Mouse (Mus musculus): Measurements from ENCODE around the gene Dcaf17. TPM values are rescaled to one million over a fixed set of nuclear protein-coding genes. Genes with fewer than 3 reads are reported as not detected.

Gene Dcaf17
- polyA plus RNA-seq, 1 experiment from 2014 or later = 43.6 TPM

DNA sequence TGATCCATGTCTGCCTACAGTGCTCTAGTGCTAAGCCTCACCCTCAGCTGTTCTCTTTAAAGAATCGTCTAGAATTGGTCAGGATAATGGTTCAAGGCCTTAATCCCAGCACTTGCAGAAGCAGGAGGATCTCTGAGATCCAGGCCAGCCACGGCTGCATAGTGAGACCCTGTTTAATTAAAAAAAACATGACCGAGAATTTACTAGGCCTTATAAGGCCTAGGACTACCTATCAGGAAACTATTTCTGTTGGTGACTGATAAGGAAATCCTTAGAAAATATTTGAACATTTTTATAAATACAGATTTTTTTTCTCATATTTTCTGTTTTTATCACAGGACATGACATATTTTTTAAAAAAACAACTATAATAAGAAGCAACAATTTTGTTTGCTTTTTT, 18.2 kb downstream of the Dcaf17 start:
- no peaks in the 10 kb centered on the region for H3K9me3 ChIP-seq (ENCODE audit: control insufficient read depth, low read length)
- ATAC-seq (replicated peaks; ENCODE audit: low FRiP score) (no peak), DNase-seq (ENCODE audit: low spot score) (no peak)
- no peak overlapping the region for H3K27ac ChIP-seq (ENCODE audit: low read depth, low read length)
- no peaks in the 10 kb centered on the region for H3K4me1 ChIP-seq (replicated peaks; ENCODE audit: control insufficient read depth, insufficient read depth, low read length)
- H3K9ac ChIP-seq (ENCODE audit: low read length) = no peak overlapping the region
- WGBS = 87% methylated on average over 3 of the region's 3 CpGs
- H3K4me3 ChIP-seq (ENCODE audit: low read depth, low read length) = no peak overlapping the region
- no peaks in the 10 kb centered on the region for H3K27me3 ChIP-seq (ENCODE audit: control insufficient read depth, insufficient read depth, low read length)
- no peaks in the 10 kb centered on the region; the same call in 1 of the 2 replicates for H3K36me3 ChIP-seq (ENCODE audit: control insufficient read depth, insufficient read depth, low read length)
- no peak overlapping the region for H3K4me2 ChIP-seq (ENCODE audit: low read depth, low read length, severe bottlenecking)

DNA sequence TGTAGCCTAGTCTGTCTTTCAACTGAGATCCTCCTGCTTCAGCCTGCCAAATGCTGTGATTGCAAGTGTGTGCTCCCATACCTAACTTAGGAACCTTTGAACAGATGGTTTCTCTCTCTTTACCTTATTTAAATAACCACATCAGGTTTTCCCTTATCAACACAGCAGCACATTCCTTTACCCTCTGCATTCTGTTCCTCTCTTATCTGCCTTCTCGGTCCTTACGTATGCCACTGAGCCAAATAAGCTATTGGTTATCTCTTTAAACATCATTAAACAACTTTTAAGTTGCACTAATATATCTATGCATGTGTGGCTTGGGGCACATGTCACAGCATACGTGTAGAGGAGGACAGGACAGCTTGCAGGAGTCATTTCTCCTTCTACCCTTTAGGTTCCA, 18.7 kb downstream of the Dcaf17 start:
- no peak for DNase-seq (ENCODE audit: low spot score)
- WGBS = 94% methylated on average over 3 of the region's 3 CpGs
- H3K36me3 ChIP-seq (ENCODE audit: control insufficient read depth, insufficient read depth, low read length) = no peaks in the 10 kb centered on the region; the same call in 1 of the 2 replicates
- no peak overlapping the region for H3K4me2 ChIP-seq (ENCODE audit: low read depth, low read length, severe bottlenecking)
- no peak overlapping the region for H3K27ac ChIP-seq (ENCODE audit: low read depth, low read length)
- no peak overlapping the region for H3K9ac ChIP-seq (ENCODE audit: low read length)
- no peak overlapping the region for H3K4me3 ChIP-seq (ENCODE audit: low read depth, low read length)
- H3K9me3 ChIP-seq (ENCODE audit: control insufficient read depth, low read length) = no peaks in the 10 kb centered on the region
- no peak for ATAC-seq (replicated peaks; ENCODE audit: low FRiP score)
- no peaks in the 10 kb centered on the region for H3K27me3 ChIP-seq (ENCODE audit: control insufficient read depth, insufficient read depth, low read length)
- no peaks in the 10 kb centered on the region for H3K4me1 ChIP-seq (replicated peaks; ENCODE audit: control insufficient read depth, insufficient read depth, low read length)

DNA sequence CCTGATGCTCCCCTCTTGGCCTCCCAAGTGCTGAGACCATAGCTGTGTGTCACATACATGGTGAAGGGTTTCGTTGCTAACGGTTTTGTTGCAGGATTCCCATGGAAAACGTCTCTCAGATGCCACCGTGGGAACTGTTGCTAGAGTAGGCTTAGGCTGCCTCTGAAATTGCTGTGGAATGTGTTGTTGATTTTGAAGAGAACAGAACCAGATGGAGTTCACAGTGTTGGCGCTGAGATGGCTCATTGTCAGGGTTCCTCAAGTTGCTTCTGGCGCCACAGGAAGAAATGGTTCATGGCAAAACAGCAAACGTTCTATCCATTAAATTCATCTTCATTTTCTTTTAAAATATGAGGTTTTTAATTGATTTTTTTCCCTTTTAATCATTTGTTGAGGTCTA, 27.3 kb downstream of the Dcaf17 start:
- Histone ChIP-seq H3K27me3 (ENCODE audit: control insufficient read depth, insufficient read depth, low read length) (no peaks in the 10 kb centered on the region), H3K36me3 (ENCODE audit: control insufficient read depth, insufficient read depth, low read length) (no peaks in the 10 kb centered on the region), H3K4me3 (ENCODE audit: low read depth, low read length) (no peak overlapping the region), H3K4me1 (replicated peaks; ENCODE audit: control insufficient read depth, insufficient read depth, low read length) (no peaks in the 10 kb centered on the region), H3K9me3 (ENCODE audit: control insufficient read depth, low read length) (no peaks in the 10 kb centered on the region), H3K27ac (ENCODE audit: low read depth, low read length) (no peak overlapping the region), H3K9ac (ENCODE audit: low read length) (no peak overlapping the region), H3K4me2 (ENCODE audit: low read depth, low read length, severe bottlenecking) (no peak overlapping the region)
- ATAC-seq (replicated peaks; ENCODE audit: low FRiP score) (no peak), DNase-seq (ENCODE audit: low spot score) (no peak)
- 86% methylated on average over 7 of the region's 7 CpGs for WGBS

DNA sequence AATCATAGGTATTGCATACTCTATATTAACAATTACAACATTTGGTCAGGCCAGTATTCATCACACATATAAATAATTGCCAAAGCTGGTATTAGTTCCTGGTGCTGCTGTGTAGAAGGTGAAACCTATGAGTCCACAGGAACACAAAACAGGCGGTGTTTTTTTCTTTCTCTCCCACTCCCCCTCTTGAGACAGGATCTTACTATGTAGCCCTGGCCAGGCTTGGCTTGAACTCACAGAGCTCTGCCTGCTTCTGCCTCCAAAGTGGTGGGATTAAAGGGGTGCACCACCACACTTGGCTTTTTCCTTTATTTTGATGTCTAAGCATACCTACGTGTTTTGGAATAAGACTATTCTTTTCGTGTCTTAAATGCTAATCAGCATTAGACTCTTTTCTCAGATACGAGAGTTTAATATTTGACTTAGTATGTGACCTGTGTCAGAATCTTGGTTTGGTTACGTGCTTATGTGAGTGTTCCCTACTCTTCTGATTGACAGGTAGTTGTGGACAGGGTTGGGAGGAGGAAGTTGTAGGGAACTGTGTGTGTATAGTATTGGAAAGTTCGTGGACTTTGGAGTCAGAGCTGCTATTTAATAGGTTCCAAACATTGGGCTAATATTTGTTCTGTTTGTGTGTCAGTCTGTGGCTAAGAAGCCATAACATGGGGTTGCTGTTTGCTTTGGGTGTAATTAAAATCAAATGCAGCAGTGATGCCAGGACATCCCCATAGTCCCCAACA, 28.5 kb downstream of the Dcaf17 start:
- Histone ChIP-seq H3K36me3 (ENCODE audit: control insufficient read depth, insufficient read depth, low read length) (no peaks in the 10 kb centered on the region), H3K27me3 (ENCODE audit: control insufficient read depth, insufficient read depth, low read length) (no peaks in the 10 kb centered on the region), H3K9ac (ENCODE audit: low read length) (no peak overlapping the region), H3K4me2 (ENCODE audit: low read depth, low read length, severe bottlenecking) (no peak overlapping the region), H3K9me3 (ENCODE audit: control insufficient read depth, low read length) (no peaks in the 10 kb centered on the region), H3K4me1 (replicated peaks; ENCODE audit: control insufficient read depth, insufficient read depth, low read length) (no peaks in the 10 kb centered on the region), H3K27ac (ENCODE audit: low read depth, low read length) (no peak overlapping the region), H3K4me3 (ENCODE audit: low read depth, low read length) (no peak overlapping the region)
- ATAC-seq (replicated peaks; ENCODE audit: low FRiP score) = no peak
- no peak for DNase-seq (ENCODE audit: low spot score)
- WGBS = 90% methylated on average over 6 of the region's 6 CpGs

DNA sequence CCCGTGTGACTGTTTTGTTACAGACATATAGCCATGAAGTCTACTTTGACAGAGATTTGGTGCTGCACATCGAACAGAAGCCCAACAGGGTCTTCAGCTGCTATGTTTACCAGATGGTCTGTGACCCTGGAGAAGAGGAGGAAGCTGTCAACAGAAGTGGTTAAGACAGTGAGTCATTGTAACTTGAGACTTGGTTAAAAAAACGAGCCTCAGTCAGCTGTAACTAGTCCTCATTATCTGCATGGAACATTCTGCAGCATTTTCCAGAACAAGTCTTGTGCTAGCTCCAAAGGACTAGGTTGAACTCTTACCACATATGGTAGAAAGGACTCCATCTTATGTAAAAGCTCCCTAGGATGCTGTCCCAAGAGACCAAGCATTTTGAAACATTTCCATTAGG, 34.6 kb downstream of the Dcaf17 start:
- no peak for ATAC-seq (replicated peaks; ENCODE audit: low FRiP score)
- no peaks in the 10 kb centered on the region; the same call in 1 of the 2 replicates for H3K36me3 ChIP-seq (ENCODE audit: control insufficient read depth, insufficient read depth, low read length)

DNA sequence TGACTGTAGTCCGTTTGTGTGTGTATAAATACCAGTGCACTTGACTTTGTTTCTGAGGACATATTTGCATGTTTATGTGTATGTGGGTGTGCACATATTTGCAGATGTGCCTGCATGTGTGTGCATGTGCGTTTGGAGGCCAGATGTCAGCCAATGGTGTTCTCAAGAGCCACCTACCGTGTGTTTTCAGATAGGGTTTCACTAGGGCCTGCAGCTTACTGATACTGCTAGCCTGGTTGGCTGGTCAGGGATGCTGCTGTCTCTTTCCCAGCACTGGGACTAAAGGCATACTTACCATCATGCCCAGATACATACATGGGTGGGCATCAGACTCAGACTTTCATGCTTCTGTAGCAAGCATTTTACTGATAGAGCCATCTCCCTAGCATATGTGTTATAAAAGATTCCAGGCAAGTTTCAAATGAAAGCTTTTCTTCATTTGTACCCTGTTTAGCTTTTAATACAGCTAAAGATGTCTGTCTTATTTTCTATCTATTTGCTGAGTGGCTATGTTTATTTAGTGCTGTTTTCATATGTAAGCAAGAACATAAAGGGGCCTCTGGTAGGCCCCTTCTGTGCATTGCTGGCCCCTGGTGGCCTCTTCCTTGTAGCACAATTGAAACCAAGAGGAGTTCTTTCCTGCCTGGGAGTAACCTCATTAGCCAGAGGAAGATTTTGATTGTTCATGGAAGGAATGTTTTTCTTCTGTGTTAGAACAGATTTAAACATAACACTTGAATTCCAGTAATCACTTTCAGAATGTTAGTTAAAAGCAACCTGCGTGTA, 35.7 kb downstream of the Dcaf17 start:
- H3K4me1 ChIP-seq (replicated peaks; ENCODE audit: control insufficient read depth, insufficient read depth, low read length) = no peaks in the 10 kb centered on the region
- H3K27ac ChIP-seq (ENCODE audit: low read depth, low read length) = no peak overlapping the region
- H3K4me3 ChIP-seq (ENCODE audit: low read depth, low read length) = no peak overlapping the region
- DNase-seq (ENCODE audit: low spot score) (no peak), ATAC-seq (replicated peaks; ENCODE audit: low FRiP score) (no peak)
- WGBS = 88% methylated on average over 4 of the region's 4 CpGs
- H3K27me3 ChIP-seq (ENCODE audit: control insufficient read depth, insufficient read depth, low read length) = no peaks in the 10 kb centered on the region
- no peak overlapping the region for H3K4me2 ChIP-seq (ENCODE audit: low read depth, low read length, severe bottlenecking)
- H3K36me3 ChIP-seq (ENCODE audit: control insufficient read depth, insufficient read depth, low read length) = no peaks in the 10 kb centered on the region; the same call in 1 of the 2 replicates
- no peaks in the 10 kb centered on the region for H3K9me3 ChIP-seq (ENCODE audit: control insufficient read depth, low read length)
- H3K9ac ChIP-seq (ENCODE audit: low read length) = no peak overlapping the region

More for the DNA sequence above, 34.6 kb downstream of the Dcaf17 start:
- no peak overlapping the region for H3K9ac ChIP-seq (ENCODE audit: low read length)
- no peaks in the 10 kb centered on the region for H3K27me3 ChIP-seq (ENCODE audit: control insufficient read depth, insufficient read depth, low read length)
- H3K9me3 ChIP-seq (ENCODE audit: control insufficient read depth, low read length) = no peaks in the 10 kb centered on the region
- DNase-seq (ENCODE audit: low spot score) = no peak
- no peak overlapping the region for H3K4me3 ChIP-seq (ENCODE audit: low read depth, low read length)
- no peak overlapping the region for H3K4me2 ChIP-seq (ENCODE audit: low read depth, low read length, severe bottlenecking)
- no peaks in the 10 kb centered on the region for H3K4me1 ChIP-seq (replicated peaks; ENCODE audit: control insufficient read depth, insufficient read depth, low read length)
- H3K27ac ChIP-seq (ENCODE audit: low read depth, low read length) = no peak overlapping the region
- WGBS = 84% methylated on average over 3 of the region's 3 CpGs

DNA sequence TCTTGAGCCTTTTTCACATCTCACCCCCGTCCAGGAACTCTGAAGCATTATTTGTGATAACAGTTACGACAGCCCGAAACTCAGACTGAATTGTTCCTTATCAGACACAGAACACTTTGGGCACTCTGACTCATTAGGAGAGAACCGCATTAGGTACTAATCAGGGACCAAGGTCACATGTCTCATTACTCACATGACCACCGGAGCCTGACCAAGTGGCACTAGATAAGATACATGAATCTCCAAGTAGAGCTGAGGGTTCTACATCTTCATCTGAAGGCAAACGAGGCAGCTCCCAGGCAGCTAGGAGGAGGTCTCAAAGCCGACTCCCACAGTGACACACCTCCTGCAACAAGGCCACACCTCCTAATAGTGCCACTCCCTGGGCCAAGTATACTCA, 41.0 kb downstream of the Dcaf17 start:
- WGBS = 87% methylated on average over 7 of the region's 7 CpGs
- Histone ChIP-seq H3K4me2 (ENCODE audit: low read depth, low read length, severe bottlenecking) (no peak overlapping the region), H3K9ac (ENCODE audit: low read length) (no peak overlapping the region), H3K27ac (ENCODE audit: low read depth, low read length) (no peak overlapping the region), H3K4me3 (ENCODE audit: low read depth, low read length) (no peak overlapping the region), H3K36me3 (ENCODE audit: control insufficient read depth, insufficient read depth, low read length) (no peaks in the 10 kb centered on the region; the same call in 1 of the 2 replicates), H3K27me3 (ENCODE audit: control insufficient read depth, insufficient read depth, low read length) (no peaks in the 10 kb centered on the region), H3K9me3 (ENCODE audit: control insufficient read depth, low read length) (no peaks in the 10 kb centered on the region), H3K4me1 (replicated peaks; ENCODE audit: control insufficient read depth, insufficient read depth, low read length) (no peaks in the 10 kb centered on the region)
- DNase-seq (ENCODE audit: low spot score) (no peak), ATAC-seq (replicated peaks; ENCODE audit: low FRiP score) (no peak)

DNA sequence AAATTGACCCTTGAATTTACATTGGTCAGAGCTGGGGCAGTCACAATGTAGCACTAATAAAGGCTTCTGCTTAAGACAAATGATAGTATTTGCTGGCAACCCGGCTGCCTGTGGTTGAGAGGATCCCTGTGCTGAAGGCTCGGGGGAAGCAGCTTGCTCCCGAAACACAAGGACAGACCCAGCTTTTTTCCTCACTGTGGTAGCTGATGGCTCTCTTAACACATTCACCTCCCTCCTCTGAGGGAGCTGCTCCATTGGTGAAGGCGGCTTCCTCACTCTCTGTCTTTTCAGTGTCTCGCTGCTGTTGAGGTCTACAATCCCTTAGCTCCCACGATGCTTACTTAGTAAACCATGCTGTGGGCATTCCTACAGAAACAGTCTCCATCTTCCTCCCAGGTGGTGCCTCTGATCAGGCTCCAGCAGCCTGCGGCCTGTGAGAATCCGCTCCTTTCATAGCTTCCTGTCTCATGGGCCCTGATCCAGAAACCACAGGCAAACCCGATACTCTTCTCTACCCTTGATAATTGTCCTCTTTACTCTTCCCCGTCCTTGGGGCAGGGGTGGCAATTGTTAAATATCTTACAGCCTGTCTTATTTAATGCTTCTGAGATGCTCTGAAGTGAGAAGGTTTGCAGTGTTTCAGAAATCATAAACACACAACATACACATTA, 47.6 kb downstream of the Dcaf17 start:
- no peak overlapping the region for H3K4me3 ChIP-seq (ENCODE audit: low read depth, low read length)
- no peak for ATAC-seq (replicated peaks; ENCODE audit: low FRiP score)
- 90% methylated on average over 10 of the region's 10 CpGs for WGBS
- H3K27ac ChIP-seq (ENCODE audit: low read depth, low read length) = no peak overlapping the region
- no peaks in the 10 kb centered on the region for H3K9me3 ChIP-seq (ENCODE audit: control insufficient read depth, low read length)
- no peak overlapping the region for H3K4me2 ChIP-seq (ENCODE audit: low read depth, low read length, severe bottlenecking)
- no peaks in the 10 kb centered on the region for H3K4me1 ChIP-seq (replicated peaks; ENCODE audit: control insufficient read depth, insufficient read depth, low read length)
- H3K27me3 ChIP-seq (ENCODE audit: control insufficient read depth, insufficient read depth, low read length) = no peaks in the 10 kb centered on the region
- H3K9ac ChIP-seq (ENCODE audit: low read length) = no peak overlapping the region
- H3K36me3 ChIP-seq (ENCODE audit: control insufficient read depth, insufficient read depth, low read length) = no peaks in the 10 kb centered on the region
- DNase-seq (ENCODE audit: low spot score) = no peak

All from forebrain, embryonic 11.5 days (tissue).